Mouse (Mus musculus) embryo, embryonic 11 days (tissue): Measurements from ENCODE around the gene Trpm3.

Experiments
- DNase-seq: peaks from one replicate; pipeline ENCODE4 v3.0.0-alpha.2; 2015

Trpm3 gene

DNA sequence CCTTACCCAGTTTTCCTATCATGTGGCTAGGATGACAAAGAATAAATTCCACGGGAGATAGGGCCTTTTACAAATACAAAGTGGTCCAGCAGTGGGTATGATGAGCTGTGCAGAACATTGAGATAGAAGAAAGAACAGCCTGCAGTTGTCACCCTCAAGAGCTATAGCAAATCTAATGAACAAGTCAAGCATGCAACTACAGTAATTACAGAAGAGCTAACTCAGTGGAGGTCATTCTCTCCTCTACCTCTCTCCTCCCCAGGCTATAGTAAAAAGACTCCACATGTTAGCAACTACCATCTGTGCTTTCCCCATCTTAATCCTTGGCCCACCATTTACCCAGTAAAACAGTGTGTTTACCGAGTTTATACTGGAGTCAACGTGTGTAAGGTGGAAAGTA lies 629.4 kb downstream of the Trpm3 start:
- DNase-seq = no peak

GRCm38 (mm10) chr19:22775191-22775695 lies 636.4 kb downstream of the Trpm3 start:
- no peak for DNase-seq

DNA sequence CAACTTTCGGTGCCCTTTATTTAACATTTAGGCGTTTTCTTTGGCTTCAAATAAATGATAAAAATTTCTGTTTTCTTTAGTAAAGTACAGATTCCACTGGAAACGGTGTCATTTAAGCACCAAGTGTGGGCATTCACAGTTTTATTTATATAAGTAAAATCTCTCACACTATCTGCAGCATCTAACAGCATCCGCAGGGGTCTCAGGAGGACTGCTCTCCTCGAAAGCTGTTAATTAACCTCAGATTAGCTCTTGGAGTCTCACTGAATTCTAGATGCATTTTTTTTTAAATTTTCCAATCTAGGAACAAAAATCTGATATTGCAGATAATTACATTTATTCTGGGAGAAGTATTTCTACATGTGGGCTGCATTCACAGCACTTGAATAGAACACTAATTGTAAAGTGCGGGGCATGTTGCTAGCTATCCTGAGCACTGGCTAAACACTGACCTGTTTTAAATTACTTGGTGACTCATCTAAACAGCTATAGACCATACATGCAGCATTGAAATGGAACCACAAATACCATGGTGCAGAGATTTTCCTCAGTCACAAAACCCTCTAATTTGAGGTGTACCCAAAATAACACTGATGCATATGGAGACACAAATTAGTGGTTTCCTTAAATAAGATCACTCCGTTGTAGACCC lies 641.5 kb downstream of the Trpm3 start:
- no peak for DNase-seq

GRCm38 (mm10) chr19:22781579-22781978 lies 642.7 kb downstream of the Trpm3 start:
- no peak for DNase-seq

GRCm38 (mm10) chr19:22783745-22784144 lies 644.9 kb downstream of the Trpm3 start:
- no peak for DNase-seq

GRCm38 (mm10) chr19:22789753-22790152 lies 650.9 kb downstream of the Trpm3 start:
- DNase-seq = no peak

DNA sequence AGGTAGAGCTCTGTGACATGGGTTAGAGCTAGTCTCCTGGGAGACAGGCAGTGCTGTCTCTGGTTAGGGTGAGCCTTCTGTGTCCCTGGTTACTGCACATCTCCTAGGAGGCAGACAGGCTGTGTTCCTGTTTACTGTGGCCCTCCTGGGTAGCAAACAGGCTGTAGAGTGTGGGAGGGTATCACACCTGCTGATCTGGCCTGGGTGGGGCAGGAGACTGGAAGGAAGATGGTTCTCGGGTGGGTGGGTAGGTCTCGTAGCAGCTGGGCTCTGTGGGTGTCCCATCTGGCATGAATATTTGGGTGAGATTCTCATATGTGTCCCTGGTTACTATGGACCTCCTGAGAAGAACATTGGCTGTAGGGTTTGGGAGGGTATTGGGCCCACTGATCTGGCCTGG lies 658.1 kb downstream of the Trpm3 start:
- DNase-seq = no peak

DNA sequence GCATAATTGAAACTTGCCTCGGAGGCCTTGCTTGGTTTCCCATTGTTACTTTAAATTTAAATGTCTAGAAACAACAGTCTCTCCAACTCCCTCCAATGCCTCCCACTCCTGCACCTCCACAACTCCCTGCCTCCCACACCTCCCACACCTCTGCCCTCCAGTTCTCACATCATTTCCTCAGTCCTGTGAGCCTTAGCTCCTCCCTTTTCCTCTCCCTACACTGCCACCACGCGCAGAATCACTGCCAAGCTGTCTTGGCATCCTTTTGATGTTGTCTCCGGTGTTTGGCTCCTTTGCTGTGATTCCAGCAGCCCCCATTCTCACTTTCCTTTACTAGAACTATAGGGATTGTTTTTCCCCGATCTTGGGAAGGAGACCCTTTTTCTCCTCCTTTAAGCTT lies 661.6 kb downstream of the Trpm3 start:
- DNase-seq = no peak

- no peak for DNase-seq
Measured at GRCm38 (mm10) chr19:22803396-22803795, 664.5 kb downstream of the Trpm3 start.

- DNase-seq = no peak
Measured at GRCm38 (mm10) chr19:22804311-22804710, 665.5 kb downstream of the Trpm3 start.

DNA sequence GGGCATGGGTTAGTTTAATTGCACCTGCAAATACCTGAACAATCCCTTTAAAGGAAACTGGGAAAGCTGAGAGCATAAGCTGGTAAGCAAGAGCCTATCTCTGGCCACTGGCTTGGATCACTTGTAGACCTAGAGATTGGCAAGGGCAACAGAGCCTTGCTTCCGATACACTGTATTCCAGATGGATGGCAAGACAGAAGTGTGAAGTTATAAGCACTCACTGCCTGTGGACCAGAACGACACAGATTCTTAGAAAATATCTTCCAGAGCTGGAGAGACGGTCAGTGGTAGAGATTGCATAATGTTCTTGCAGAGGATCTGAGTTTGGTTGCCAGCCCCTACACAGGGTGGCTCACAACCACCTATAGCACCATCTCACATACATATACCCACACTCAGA lies 671.4 kb downstream of the Trpm3 start:
- no peak for DNase-seq

GRCm38 (mm10) chr19:22821741-22822140 lies 682.9 kb downstream of the Trpm3 start:
- no peak for DNase-seq

DNA sequence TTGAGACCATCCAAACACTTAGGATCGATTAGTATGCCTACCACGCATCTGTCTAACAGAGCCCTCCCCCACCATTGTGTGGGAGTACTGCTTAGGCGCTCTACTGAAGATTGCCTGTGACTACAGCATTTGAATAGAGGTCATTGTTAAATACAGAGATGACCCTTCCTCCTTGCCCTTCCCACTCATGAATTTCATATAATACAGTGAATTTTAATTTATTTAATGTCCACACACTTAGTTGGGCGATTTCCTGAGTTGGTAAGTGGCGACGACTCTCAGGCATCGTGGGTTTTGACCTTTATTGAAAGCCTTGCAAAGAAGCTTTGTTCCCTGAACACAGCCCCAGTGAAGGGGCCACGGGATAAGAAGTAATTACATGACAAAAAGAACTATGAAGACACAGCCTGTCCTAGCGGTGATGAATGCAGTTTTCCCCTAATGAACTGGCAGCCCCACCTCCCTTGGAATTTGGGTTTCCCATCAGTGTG lies 684.7 kb downstream of the Trpm3 start:
- peak; percentile 79 for DNase-seq

- DNase-seq = peak; percentile 30
Measured at GRCm38 (mm10) chr19:22825812-22826211, 687.0 kb downstream of the Trpm3 start.

DNA sequence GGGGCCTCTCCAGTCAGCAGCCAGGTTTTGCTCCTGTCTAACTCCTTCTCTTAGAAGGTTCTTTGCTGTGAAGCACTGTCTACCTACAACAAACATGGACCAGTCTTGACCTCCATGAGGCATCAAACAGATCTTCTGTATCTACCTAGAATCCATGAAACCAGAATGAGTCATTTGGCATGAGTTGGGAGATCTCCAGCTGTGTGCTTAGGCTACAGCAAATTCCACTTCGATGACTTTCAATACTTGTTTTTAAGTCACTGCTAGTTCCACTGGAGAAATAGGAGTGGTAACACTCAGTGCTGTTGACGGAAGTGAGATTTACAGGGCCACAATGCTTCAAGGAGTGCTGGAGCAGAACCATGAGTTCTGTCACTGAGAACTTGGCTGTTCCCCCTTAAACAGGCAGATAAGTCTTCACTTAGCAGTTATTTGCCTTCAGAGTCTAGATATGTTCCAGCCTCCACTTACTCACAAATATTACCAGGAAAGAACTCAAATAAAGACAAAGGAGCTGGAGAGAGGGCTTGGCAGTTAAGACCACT lies 689.4 kb downstream of the Trpm3 start:
- DNase-seq = no peak

DNA sequence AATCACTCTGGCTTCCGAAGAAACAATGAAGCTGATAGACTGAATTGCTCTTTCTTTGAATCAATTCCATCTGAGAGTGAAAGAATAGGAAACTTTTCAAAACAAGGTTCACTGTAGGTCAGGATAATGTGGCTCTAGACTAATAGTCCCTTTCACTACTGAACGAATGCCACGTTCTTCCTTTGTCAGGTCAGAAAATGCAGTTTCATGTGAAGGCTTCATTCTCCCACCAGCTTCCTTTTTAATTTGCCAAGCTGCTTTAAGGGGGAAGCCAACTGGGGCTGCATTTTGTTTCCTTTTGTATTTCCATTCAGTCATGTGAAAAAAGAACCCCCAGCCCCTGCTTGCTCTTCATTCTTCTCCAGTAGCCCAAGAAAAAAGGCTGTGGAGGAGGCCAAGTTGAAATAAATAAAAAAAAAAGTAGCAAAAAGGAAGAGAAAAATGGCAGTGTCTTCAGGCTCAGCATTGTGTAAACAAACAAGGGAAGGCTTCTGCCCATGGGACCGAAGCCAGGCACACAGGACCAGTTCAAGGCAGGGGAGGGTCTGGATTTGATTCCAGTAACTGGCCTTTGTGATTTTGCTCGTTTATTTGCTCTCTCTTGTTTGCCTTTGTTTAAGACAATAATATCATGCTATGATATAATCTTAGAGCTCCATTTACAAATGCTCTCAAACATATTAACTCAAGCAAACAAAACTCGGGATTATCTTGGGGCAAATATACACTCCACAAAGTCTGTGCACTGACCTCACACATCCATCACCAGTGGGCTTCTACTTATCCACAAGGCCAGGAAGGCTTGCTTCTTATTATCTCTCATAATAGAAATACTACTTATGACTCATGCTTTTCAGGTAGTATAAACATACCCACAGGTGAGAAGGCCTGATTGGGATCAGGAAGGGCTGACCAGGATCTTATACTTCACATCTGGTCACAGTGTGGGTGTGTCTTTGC lies 702.5 kb downstream of the Trpm3 start:
- peak; percentile 24 for DNase-seq

GRCm38 (mm10) chr19:22842697-22843096 lies 703.9 kb downstream of the Trpm3 start:
- no peak for DNase-seq

DNA sequence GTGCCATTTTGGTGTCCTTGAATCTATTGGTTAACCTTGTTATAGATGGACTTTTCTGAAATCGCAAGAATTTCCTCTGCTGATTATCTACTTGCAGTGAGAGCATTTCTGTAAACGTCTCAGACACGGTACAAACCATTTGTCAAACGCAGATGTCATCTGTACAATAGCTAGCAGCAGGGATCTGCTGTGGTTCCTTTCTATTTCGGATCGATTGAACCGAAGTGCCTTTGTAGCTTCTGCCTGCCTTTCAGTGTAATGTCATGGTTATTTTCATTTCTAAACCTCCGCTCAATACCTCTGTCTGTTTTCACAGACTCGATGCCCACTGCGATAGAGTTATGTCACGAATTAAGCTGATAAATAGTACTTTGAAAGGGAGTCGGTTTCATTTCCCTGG lies 708.9 kb downstream of the Trpm3 start:
- DNase-seq = peak; percentile 37

DNA sequence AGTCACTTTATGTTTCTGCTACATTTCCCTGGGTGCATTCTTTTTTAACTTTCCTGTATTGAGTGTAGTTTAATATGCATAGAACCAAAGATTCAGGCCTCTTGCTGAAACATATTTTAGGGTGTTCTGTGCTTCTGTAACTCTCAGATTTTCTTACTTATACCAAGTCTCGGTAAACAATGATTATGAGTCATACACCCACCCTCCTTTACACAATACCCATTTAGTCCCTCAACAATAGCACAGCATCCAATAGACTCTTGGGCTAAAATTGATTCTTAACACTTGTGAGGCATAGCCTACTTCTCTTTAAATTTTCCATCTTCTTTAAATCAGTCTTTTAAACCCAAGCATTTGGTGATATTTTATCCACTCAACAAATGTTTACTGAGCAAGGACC lies 709.4 kb downstream of the Trpm3 start:
- DNase-seq = no peak

DNA sequence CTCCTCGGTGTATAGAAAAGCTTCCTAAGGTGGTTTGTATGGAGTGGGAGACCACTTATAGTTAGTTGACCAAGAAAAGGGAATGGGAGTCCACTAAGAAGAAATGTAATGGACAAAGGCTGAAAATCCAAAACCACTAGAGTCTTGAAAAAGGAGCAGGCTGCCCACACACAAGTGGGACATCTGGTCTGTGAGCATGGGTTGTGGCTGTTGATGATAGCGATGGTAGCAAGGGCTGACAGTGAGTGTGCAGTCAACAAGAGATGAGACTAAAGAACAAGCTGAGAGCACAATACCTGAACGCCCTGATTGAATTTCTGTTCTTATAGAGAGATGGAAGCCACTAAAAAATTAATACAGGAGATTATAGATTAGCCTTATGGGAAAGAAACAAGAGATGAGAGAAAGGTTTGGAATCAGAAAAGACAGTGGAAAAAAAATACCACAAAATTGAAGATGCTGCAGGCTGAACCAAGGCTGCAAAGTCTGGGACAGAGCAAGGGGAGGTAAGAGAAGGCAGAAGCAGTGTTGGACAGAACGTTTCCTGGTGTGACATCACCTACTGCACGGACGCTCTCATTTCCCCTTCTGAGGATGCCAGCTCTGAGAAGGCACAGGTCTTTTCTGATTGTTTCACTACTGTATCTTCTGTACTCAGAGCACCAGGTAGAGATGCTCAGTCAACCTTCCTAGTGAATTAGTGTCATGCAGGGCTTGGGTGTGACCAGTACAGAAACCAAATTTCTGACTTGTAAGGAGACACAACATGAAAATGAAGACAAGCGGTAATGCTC lies 710.1 kb downstream of the Trpm3 start:
- DNase-seq = no peak

DNA sequence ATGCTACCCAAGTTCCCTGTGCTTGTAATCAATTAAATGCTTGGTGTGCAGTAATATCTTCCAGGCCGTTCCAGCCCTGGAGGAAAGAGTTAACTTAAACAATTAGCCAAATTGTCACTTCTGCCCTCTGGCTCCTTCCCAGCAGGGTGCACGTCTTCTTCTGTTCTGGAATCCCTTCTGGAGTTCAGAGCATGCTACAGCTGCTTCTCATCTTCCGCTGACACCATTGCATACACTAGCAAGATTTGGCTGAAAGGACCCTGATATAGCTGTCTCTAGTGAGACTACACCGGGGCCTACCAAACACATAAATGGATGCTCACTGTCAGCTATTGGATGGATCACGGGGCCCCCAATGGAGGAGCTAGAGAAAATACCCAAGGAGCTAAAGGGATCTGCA lies 712.6 kb downstream of the Trpm3 start:
- DNase-seq = peak; percentile 26

- no peak for DNase-seq
Measured at GRCm38 (mm10) chr19:22859644-22860043, 720.8 kb downstream of the Trpm3 start.

DNA sequence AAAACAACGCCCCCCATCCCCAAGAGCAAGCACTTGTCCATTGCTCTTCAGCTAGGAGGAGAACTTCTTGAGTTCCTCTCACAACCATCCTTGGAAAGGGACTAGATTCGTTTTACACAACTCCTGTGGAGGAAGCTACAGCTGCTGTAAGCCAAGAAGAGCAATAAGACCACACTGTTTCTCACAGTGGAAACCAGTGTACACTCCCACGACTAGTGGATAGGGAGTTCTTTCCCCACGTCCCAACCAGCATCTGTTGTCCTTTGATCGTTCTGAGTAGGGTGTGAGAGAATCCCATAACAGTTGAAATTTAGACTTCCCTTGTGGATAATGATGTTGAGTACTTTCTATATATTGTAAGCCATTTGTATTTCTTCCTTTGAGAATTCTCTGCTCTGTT lies 728.6 kb downstream of the Trpm3 start:
- DNase-seq = no peak
